Mouse (Mus musculus) liver, adult 2 months (tissue): ENCODE results near the gene Hs1bp3.

Experiments
- CTCF ChIP-seq: fragments of 200-500 bp; IDR thresholded peaks from 2 replicates; pipeline ENCODE4 v1.5.1; 2011; ENCODE audit warnings: low read depth, low read length, control low read depth
- POLR2A ChIP-seq: fragments of 200-500 bp; IDR thresholded peaks from 2 replicates; pipeline ENCODE4 v1.6.1; 2011; ENCODE audit warnings: low read length, control low read depth; ENCODE audit not compliant: insufficient read depth; ENCODE audit errors: extremely low read depth

- TF ChIP-seq POLR2A (no peak), CTCF (no peak)
These were observed 22.3 kb downstream of the Hs1bp3 start for GRCm38 (mm10) chr12:8335503-8335902.
